Mouse (Mus musculus): ENCODE results near the gene Ypel2.

Gene Ypel2

DNA sequence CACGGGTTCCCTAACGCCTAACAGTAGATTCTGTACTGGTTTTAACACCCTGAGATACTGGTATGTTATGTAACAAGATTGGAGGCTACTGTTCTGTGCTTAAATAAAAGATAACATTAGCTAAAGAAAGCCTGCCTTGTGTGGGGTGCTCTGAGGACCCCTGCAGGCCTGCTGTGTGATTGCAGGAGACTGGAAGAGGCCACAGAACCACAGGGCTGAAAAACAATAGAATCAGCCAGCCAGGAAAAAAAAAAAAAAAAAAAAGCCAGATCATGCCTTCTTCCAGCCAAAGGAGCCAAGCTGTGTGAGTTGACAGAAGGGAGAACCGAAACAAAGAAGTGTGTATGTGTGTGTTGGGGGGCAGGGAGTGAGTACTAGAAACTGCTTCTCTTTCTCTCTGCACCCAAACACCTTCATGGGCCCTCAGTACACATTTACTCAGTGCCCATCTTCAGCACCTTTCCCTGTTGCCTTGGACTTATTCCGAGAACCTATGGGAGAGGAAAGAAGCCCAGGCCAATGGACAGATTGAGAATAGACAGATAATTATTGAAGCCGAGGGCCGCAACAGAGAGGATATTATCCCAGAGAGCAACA, 2.2 kb upstream of the Ypel2 start:
- DNase-seq (ENCODE audit: low spot score in 2 of 2): peak in 1 of 2 experiments; percentile 44

DNA sequence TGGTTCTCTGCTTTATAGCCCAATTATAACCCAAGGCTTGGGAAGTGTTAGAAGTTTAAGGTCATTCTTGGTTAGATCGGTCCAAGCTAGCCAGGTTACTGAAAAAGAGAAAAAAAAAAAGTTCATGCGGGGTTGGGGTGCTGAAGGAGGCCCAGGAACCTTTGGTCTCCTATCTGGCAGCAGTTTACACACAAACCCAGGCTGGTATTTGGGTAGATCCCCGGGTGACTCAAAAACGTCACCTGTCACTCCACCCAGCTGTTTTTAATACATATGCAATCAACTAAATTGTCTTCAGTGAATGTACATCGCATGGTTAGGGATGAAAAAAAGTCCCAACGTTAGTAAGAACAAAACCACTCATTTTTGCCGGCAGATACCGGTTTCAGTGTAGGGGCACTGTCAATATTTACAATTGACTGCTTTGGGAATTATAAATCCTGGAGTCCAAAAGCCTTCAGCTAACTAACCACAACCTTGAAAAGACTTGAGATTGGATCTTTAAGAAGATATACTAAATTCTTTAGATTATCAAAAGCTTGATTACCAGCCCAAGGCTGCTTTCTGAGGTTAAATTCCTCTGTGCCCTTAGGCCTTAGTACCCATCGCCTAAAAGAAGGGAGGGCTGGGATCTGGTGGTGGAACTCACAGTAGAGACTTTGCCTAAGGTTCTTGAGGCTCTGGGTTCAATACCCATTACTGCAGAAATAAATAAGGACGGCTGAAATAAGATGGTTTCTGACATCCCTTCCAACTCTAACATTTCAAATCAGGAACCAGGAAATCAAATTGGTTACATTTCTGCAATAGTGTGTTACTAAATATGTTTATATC, 1.5 kb upstream of the Ypel2 start:
- no peak for DNase-seq (ENCODE audit: low spot score in 2 of 2)

DNA sequence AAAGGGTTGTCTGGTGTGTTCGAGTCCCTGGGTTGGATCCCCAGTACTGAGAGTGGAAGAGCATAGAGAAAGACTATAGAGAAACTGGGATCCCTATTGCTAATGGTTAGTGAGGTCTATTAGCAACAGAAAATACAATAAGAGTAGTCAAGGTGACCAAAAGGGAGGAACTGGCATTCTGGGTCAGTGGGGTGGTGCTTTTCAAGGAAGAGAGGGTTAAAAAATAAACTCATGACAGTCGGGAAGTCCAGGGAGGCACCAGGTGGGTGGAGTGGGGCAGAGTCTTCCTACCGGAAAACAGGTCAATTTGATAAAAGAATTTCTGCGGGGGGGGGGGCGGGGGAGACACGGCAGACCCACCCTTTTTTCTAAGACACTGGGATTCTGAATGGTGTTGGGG, 823 bp upstream of the Ypel2 start:
- no peak for DNase-seq (ENCODE audit: low spot score in 2 of 2)

DNA sequence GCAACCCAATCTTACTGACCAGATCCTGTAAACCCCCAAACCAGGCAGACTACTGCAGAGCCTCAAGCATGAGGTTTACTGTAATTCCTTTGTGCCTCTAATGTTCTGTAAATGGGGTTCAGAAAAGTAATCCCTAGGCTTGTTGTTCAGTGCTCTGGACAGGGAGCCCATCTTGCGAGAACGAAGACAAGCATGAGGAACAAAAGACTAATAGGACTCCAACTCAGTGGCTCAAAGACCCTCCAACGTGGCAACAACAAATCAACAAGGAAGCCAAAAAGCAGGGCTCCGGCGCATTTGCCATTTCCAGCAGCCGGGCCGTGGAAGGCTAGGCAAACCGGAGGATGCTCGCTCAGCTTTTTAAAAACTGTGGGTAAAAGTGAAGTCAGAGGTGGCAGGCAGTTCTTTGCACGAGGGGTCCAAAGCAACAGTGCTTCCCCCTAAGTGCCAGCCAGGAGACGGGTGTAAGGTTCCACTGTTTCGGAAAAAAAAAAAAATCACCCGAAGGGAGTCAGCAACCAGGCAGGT, 982 bp downstream of the Ypel2 start:
- DNase-seq (ENCODE audit: low spot score in 2 of 2): no peak

DNA sequence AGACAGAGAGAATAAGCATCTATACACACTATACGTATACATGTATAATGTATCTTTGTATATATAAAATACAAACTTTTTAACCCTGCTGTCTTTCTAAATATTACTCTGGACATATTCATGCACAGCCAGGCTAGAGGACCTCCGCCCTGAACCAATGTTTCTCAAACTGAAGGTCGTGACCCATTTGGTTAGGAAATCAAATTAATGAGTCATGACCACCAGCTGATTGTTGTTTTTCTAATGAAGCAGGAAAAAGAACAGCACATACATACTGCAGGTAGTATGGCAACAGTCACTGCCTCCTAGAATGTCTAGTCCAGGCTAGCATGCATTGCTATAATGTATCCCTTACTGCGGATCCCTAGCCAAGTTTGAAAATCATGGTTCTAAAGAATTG, 2.3 kb downstream of the Ypel2 start:
- no peak for DNase-seq (ENCODE audit: low spot score in 2 of 2)

DNA sequence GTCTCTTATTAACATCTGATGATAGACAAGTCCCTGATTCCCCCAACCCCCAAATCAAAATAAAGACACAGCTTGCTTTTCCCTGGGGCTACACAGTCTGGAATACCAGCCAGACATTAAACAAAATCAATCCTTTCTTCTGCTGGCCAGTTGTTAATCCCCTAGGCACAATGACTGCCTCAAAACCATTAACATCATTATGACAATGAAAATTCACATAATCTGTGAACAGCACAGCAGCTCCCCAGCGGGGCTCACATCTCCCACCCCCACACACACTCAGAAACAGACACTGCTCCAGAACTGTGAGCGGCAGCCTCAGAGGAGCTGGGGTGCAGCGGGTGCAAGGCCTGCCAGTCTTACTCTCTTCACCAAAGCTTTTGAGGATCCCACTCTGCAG, 3.2 kb downstream of the Ypel2 start:
- no peak for DNase-seq (ENCODE audit: low spot score in 2 of 2)

DNA sequence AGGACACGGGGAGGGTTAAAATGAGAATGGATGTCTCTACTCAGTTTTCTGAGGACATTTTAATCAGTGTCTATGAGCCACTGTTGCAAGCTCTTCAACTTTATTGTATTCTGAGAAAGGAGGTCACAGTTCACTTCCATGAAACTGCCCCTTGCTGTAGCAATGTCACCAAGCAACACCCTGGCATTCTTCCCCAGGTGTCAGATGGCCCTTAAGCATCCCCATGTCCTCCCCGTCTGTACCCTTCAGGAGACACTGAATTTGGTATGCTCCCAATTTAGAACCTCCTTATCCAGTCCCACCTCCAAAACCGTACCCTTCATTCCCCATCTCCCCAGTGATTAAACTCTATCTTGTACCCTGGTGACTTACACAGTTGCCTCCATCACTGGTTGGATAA, 8.5 kb downstream of the Ypel2 start:
- DNase-seq (ENCODE audit: low spot score in 2 of 2): no peak

DNA sequence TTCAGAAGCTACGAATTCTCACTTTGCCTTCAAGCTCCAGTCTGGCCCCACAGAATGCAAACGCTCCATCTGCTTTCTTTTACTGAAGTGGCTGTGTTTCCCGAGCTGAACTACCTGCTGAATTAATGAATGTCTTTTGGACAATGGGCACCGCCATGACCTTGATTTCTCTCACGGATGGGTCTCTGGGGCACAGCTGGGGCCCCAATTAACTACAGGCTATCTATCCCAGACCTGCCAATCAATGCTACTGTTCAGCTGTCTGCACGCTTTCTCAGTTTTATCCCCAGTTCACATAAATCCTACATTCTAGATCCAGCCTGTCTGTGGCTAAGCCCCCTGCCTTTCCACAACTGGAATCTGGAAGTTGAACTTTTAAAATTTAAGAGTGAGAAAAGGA, 10.5 kb downstream of the Ypel2 start:
- DNase-seq (ENCODE audit: low spot score in 2 of 2): no peak

DNA sequence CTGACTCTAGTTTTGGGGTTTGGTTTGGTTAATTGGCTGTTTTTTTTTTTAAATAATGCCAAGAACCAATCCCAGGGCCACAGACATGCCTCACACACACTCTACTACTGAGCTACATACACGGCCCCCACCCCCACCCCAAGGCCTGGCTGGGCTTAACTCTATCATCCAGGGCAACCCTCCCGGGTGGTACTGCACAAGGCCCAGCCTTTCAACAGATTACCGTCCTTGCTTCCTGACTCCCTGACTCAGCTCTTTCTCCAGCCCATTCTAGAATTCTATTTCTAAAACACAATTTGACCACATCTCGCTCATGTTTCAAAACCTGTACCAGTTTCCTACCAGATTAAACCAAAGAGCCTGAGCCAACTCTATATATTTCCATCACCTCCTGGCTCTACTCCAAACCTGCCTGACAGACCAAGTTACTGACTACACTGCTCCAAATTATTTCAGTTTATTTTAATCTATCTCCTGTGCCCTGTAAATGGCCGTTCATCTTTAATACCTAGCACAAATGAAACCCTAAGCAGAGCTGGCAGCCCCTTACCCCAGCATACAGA, 12.2 kb downstream of the Ypel2 start:
- DNase-seq (ENCODE audit: low spot score in 2 of 2): no peak

DNA sequence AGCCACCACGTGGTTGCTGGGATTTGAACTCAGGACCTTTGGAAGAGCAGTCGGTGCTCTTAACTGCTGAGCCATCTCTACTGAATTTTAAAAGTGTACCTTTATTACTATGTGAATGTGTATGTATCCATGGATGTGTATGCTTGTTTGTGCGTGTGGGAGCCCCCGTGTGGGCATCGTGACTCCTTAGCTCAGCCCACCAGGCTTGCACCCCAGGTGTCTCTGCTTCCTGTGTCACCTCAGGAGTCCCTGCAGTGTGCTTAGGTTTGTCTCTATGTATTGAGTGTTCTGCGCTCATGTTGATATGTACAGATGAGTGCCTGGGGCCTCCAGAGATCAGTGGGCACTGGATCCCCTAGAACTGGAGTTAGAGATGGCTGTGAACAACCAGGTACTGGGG, 13.0 kb downstream of the Ypel2 start:
- DNase-seq (ENCODE audit: low spot score in 2 of 2): no peak

DNA sequence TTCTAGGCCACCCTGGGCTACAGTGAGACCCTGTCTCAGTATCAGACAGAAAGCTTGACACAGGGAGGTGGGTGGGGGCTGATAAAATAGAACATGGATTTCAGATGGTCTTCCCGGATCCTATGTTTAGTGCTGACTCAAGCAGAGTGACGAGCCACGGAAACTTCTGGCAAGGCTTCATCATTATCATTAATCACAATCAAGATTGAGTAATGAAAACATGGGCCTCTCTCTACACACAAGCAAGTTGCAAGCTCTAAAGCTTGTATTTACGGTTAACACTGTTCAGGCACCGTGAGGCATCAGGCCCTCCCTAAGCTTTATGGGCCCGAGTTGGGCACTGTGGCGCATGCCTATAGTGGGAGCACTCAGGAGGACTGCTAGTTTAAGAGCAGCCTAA, 13.7 kb downstream of the Ypel2 start:
- DNase-seq (ENCODE audit: low spot score in 2 of 2): no peak

DNA sequence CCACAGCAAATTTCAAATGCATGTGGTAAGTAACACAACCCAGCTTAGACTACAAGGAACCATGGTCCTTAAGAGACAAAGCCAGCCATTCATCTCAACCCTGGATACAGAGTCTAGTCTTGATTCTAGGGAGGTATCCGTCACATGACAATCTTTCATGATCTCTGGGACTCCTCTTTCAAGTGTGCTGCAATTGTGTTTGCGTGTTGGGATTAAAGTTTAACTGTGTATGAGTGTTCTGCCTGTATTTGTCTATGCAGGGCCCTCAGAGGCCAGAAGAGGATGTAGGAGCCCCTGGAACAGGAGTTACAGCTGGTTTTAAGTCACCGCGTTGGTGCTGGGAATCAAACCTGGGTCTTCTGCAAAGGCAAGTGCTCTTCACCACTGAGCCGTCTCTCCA, 16.3 kb downstream of the Ypel2 start:
- no peak for DNase-seq (ENCODE audit: low spot score in 2 of 2)

DNA sequence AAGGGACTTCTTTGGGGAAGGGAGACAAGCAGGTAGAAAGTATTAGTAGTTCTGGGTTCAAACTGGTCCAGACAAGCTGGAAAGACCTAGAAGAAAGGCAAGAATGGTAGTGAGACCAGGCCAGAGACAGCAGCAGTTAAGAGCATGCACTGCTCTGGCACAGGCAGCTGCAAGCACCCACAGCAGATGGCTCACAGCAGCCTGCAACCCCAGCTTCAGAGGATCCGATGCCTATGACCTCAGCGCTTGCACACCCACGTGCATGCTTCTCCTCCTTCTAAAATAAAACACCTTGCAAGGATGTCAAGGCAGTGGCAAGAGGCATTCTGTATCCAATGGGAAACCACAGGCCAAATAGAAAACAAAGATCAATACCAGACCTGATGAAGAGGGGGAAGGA, 19.1 kb downstream of the Ypel2 start:
- DNase-seq (ENCODE audit: low spot score in 2 of 2): no peak

DNA sequence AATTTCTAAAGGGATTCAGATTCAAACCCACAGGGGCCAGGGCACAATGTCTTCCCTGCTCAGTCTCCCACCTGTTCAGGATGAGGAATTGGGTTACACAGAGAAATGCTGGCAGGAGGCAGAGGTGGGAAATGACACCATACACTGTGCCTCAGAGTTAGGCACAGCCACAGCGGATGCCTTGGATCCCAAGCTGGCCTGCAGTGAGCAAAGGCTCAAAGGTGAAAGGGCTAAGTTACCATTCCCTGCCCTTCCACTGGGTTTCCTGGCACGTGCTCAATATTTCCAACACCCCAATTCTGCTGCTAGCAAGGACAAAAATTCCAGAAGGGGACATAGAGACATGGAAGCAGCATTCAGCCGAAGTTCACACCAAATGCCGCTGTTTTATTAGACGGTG, 20.3 kb downstream of the Ypel2 start:
- no peak for DNase-seq (ENCODE audit: low spot score in 2 of 2)

DNA sequence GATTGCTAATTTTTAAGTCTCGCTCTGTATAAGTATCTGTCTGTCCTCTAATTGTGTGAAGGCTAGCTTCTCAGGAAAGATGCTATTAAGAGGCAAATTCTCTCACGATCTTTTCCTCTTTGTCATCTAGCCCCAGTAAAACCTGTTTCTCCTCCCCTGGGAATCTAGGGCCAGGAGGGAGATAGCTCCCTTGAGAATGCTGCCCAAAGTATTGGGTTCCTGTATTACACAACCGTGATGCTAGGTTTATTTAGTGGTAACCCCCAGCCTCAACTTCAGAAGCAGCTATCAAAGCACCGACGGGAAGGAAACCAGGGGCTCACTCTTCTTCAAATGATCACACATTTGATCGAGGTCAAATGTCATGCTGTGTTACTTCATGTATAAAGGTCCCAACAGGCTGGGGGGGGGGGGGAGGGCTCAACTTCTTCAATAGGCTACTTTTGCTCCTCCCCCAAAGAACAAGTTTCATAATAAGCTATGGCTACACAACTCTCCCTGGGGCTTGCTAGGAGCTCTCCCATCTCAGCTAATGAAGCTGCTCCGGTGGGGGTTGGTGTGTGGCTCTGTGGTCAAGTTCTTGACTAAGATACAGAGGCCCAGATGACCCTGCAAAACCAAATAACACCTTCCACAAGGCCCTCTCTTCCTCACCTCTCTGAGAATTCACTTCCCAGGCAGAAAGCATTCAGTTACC, 22.3 kb downstream of the Ypel2 start:
- DNase-seq (ENCODE audit: low spot score in 2 of 2): no peak

DNA sequence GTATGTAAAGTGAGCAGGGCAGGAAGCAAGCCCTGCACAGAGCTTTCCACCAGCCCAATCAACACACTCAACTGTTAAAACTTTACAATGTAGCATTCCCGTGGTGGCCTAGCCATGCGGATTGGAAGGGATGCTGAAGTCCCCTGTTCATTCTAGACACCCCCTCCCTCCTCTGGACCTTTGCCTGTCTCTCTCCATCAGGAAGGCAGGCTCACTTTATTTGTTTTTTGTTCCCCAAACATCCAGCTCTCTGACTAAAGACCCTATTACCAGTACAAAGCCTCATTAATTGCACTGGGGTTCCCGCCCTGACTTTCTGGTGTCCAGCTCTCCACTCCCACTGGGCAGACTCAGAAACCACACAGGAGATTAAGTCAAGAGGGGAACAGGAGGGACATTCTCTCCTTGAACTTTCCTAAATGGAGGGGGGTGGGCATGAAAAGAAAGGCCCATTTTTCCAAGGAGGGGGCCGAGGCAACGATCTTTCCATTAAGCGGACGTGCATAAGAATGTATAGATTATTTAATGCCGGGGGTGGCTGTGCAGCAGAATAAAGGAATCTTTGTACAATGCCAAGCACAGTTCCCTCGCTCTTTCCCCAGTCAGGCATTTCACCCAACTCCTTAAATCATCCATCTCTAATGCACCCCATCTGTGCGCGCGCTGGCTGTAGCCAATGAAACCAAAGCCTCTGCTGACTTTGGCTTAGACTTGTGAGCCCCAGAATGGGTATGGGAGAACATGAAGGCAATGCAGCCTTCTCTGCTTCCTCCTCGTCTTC, 24.3 kb downstream of the Ypel2 start:
- DNase-seq (ENCODE audit: low spot score in 2 of 2): no peak

DNA sequence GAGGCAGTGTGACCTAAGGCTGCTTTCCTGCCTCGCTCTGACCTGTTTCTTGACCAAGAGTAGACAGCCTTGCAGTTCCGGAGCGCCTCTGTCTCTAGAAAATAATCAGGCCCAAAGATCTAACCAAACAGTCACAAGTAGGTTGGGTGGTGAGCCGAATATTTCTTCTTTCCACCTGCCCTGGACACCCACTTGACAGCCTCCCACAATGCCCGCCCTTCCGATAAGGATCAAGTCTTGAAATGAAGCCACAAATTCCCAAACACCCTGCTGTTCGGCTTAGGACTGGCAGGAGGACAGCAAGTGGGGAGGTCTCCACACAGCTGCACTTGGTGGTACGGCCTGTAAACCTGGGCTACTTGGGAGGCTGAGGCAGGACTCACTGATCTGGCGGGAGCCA, 26.0 kb downstream of the Ypel2 start:
- no peak for DNase-seq (ENCODE audit: low spot score in 2 of 2)

DNA sequence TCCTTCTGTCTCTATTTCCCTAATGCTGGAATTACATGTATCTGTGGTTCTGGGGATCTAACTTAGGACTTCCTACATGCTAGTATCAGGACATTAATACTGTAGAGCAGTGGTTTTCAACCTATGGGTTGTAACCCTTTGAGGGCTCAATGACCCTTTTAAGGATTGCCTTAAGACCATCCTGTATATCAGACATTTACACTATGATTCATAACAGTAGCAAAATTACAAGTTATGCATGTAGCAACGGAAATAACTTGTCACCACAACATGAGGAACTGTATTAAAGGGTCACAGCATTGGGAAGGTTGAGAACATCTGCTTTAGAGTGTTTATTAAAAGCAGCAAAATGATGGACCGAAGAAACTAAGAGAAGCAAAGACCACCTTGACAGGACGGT, 26.8 kb downstream of the Ypel2 start:
- no peak for DNase-seq (ENCODE audit: low spot score in 2 of 2)

DNA sequence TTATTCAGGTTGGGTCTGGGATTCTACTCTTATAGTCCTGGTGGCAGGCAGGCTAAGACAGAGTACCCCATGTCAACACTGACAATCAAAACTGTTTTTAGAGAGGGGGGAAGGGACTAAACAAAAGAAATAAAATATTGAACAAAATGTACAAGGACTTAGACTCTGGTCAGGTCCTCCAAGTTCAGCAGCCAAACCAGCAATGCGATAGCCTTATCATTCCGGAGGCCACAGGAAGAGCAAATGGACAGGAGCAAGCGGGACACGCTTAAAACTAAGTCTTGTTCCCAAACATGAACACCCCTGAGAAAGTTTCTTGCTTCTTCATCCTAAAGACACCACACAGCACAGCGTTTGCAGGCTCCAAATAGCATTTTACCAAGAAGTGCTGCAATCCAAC, 28.4 kb downstream of the Ypel2 start:
- DNase-seq (ENCODE audit: low spot score in 2 of 2): no peak

DNA sequence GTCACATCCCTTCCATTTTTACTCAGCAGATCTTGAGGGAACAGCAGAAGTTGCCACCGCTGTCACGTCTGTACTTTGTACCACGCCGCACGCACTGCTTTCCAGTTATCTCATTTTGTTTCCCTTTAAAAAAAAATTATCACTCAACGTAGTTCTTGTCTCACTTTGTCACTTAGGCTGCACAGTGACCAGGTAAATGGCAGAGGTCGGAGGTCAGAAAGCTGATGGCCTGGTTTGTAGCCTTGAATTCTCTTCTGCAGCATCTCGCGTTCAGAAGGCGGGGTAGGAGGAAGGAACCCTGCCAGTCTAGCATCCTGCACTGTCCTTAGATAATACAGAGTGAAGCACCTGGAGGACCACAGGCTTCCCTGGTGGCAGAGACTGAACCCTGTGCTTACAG, 29.8 kb downstream of the Ypel2 start:
- no peak for DNase-seq (ENCODE audit: low spot score in 2 of 2)

DNA sequence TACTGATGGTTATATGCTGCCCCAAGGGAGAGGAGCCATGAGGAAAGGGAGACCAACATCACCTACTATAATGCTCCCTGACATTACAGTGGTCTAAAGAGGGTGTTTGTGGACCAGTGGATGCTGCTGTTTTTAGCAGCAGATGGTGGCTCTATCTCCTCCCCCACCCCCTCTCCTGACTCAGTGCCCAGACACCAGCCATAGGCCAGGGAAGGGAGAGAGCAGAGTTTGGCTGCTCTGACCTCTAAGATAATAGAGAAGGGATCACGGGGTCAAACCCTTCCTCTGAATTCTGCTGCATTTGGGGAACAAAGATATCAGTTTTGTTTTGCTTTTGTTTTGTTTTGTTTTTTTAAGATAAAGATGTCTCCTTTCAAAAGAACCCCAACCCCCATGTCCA, 30.5 kb downstream of the Ypel2 start:
- DNase-seq (ENCODE audit: low spot score in 2 of 2): no peak

DNA sequence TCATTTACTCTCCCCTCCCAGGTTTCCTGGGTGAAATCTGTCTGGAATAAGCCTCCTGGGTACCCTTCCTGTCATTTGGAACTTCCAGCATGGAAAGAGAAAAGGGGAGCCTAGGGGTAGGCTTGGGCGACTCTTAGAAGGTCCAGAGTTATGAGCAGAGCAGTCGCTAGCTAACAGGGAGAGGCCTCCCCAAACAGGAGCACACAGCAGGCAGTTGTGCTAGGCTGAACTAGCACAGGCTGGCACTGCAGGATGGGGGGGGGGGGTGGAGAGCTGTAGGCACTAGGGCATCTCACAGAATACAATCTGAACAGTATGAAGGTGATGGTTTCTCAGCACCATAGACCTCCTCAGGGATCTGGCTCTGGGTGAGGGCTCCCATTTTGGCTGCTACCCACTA, 31.1 kb downstream of the Ypel2 start:
- no peak for DNase-seq (ENCODE audit: low spot score in 2 of 2)
